Mouse (Mus musculus): ENCODE data around the gene Tnrc18.

The Tnrc18 gene

DNA sequence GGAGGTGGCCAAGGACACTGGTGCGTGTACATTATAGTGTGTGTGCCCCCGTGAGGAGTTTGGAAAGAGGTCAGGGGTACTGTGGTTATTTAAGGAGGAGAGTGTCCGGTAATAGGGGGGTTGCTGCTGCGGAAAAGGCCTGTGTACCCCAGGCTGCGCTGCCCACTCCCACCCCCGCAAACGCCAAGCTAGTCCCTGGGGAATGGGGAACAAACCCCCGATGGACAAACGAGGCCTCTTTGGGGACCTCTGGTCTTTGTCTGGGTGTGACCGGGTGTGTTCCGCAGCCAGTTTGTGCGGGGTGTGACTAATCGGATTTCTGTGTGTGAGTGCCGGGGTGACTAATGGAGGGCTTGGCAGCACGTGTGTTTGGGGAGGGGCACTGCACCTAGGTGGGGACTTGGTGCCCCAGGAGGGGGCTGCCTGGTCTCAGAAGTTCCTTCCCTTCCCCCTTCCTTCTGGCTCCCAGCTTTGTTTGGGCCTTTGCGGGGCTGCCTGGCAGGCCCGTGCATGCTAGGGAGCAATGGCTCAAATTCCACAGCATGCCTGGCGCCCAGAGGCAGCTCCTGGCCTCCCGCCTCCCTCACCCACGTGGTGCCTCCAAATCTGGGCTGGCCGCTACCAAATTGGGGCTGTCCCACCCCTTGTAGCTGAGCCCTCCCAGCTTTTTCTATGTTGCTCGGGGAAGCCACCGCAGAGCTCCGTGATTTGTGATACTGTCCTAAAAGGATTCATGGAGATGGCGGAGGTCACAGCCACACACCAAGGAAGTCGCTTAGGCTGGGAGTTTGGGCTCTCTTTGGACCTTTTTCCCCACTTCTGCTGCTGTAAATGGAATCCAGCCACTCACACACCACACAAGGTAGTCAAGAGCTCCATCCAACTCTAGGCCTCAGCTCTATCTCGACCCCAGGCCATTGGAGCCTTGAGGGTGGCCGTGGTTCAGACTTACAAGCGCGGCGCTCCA, 5.9 kb upstream of the Tnrc18 start:
- DNase-seq (ENCODE audit: low spot score in 2 of 2) = peak; percentile 55

DNA sequence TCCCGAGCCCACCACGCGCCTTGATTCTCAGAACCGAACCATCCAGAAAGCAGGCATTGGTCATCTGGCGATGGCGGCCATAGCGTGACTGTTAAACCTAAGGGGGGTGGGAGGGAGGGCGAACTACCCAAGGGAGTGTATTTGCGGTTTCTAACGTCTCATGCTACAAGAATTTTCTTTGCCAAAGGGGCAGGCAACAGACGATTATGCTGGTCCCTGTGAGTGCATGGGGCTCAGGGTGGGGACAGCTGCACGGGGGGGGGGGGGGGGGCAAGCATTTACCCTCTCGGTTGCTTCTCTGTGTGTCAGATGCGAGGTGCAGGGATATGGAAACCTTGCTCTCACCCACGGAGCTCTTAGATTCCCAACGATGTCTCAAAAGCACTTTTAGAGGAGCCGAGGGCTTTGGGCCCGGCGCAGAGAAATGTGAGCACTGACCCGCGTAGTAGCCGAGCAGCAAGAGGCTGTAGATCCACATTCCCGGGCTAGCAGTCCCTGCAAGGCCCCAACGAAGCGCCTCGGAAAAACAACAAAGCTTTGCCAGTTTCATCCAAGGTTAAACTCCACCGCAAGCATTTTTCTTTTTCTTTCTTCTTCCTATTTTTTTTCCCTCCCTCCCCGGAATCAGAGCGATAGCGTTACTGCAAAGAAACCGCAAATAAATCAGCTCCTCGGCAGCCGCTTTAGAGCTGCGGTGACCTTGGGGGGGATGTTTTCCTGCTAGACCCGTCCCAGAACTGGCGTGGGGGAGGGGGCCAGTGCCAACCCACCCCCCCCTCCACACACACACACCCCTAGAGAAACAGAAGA, 5.0 kb upstream of the Tnrc18 start:
- peak in 1 of 2 experiments; percentile 12 for DNase-seq (ENCODE audit: low spot score in 2 of 2)

DNA sequence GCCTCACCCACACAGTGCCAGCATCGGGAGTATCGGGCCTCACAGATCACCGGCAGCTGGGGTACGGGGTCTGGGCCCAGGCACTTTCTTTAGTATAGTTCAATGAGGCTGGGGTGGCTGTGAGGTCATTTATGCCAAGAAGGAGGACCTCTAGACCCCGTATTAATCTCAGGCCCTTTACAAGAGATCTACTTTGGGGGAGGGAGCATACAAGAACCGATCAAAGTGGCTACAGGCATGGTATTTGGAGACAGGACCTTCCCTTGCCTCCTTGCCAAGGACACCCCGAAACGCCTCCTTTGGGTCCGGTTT, 4.5 kb upstream of the Tnrc18 start:
- DNase-seq (ENCODE audit: low spot score in 2 of 2) = no peak

DNA sequence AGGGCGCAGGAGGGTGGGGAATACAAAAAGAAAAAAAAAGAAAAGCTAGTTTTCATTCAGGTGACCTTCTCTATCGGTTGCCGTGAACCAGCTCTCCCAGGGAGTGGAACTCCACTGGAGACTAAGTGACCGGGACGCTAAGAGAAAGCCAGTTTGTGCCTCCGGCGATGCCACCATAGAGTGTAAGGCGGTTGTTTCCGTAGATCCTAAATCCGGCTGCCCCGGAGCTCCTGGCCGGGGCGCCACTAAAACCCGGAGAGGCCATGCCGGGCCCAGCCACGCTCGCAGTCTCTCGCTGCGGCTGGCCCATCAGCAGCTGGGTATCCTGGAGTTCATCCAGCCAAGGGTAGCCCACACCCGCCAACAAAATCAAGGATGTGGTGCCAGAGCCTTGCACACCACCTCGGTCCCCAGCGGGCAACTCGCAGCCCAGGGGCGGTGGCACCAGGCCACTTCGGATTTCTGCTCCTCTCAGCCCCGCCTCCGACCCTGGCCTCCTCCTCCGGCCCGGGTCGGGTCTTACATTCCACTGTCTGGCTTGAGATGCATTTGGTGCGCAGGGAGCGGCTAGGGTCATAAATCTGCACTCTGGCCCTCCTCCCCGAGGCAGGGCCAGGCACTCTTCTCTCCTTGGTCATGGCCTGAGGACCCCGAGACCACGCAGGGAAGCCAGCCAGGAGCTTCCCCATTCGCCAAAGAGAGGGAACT, 4.0 kb upstream of the Tnrc18 start:
- DNase-seq (ENCODE audit: low spot score in 2 of 2) = peak; percentile 51 to 62

DNA sequence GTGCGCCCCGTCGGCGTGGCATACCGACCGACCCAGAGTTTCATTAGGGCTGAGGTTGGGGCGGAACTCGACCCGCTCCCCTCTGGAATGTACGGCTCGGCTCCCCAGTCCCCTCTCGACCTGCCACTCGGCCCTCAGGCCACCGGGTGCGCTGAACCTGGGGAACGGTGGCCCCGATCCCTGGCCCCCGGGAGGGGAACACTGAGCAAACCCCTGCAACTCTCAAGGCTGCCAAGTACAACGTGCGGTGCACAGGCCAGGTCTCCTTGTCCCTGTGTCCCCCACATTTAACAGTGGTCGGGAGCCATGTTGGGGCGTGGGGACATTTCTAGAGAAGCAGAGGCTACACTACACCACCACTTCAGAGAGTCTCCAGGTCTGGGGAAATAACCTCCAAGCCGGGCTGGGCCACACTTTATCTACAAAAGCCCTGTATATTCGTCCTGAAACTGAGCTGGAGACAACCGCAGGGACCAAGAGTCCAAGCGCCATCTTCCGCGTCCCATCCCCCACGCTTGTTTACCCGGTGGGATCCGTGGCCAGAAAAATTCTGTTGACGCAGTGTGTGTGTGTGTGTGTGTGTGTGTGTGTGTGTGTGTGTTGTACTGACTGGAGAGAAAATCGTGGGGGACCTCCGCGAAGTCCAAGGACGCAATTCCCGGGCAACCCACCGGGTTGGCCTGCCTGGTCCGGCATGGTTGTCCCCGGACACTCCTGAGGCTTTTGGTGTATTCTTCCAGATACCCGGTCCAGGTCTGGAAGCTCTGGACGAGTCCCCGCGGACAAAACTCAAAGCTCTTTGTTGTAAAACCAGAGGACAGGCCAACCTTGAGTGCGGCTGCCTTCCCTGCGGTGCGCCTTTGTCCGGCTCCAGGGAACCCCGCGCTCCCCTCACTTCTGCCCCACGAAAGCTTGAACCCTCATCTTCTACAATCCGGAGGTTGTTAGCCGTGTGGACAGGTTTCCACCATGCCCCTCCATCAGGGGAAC, 3.1 kb upstream of the Tnrc18 start:
- peak; percentile 50 to 64 for DNase-seq (ENCODE audit: low spot score in 2 of 2)

DNA sequence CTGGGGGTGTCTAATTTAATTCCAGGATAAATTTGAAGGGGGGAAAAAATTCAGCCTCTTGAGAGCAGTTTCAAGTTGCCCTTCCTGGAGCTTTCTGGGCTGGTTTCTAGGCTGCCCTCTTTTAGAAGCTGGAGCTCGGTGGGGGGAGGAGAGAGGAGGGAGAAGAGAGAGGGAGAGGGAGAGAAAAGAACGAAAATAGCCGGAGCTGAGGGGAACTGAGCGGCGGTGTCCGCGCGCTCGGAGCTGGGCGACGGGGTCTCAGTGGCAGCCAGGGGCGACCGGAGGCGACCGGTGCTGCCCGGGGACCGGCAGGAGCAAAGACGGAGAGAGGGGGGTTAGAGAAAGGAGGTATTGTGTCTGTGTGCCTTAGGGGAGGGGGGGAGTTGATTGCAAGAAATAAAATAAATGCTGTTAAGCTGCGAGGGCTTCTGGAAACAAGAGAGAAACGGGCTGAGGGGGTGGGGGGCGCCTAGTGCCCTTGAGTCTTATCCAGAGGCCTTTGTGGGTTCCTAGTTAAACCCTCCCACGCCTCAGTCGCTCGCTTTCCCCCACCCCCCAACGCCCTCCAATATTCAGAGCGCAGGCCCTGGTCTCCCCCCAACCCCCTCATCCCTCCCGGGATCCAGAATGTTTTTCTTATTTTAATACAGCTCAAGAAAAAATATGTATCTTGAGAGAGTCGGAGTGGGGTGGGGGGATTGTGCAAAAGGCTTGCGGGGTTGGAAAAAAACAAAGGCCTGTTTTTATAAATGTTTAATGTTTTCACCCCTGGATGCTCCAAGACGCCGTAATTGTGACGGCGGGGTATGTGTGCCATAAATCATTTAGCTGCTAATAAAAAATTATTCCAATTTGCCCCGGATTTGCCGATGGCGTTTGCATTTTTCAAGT, 2.2 kb upstream of the Tnrc18 start:
- peak; percentile 52 to 65 for DNase-seq (ENCODE audit: low spot score in 2 of 2)

DNA sequence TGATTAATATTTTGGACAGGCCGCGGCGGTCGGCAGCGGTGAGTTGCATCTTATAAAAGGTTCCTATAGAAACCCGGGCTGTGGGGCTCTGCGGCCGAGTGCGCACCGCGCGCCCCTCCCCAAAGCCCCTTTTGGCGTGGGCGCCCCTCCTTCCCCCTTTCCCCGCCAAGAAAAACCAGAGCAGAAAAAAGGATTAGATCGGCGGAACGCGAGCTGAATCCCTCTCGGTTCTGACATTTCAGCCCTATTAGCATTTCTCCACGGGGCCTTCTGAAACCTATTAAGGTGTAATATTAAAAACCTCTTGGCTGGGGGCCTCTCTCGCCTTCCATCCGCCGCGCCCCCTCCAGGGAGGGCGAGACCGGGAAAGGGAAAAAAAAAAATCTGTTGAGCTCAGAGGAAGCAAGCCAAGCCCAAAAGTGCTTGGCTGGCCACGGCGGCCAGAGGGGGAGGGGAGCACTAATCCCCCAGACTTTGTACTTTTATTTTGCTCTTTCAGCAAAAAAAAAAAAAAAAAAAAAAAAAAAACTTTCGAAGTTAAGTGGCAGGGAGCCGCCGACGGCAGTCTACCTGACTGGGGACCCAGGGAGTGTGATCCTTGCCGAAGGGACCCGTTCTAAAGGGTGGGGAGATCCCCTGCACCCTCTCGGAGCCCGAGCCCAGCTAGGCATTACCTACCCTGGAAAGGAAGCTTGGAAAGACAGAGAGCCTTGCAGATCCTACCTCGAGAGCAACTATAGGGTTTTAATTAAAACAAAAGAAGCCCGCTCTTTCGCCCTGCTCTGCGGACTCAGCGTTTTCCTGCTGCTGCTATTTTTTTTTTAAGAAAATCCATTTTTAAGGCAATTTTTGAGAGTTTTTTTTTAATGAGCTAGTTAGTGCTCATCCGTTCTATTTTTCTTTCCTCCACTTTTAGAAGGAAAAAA, 1.2 kb upstream of the Tnrc18 start:
- peak in 1 of 2 experiments; percentile 31 for DNase-seq (ENCODE audit: low spot score in 2 of 2)

DNA sequence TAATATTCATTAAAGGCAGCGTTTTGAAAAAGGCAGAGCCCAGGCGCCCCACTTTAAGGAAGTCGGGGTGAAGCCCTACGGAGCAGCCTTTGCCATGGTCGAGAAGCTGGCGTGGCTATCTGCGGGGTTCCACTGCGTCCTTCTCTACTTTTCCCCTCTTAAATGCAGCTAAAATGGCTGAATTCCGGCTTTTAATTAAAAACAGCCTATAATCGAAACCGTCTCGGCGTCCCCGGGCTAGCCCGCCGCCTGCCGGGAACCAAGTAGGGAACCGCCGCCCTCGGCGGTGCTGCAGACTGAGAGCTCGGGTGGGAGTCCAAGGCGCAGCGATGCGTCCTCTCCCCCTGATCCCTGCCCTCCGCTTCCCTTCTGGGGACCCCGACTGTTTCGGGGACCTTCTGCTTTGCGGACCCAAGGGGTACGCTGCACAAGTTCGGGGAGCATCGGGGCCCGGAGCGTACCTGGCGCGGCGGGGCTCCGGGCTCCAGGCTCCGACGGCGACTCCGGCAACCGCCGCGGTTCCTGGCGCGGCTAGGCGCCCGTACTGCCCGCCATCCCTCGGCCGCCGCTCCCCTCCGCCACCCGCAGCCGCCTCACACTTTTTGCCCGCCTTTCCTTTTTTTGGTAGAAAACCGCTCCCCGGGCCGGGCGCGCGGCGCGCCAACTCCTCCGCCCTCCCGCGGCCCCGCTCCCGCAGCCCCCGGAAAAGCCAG, 495 bp downstream of the Tnrc18 start:
- DNase-seq (ENCODE audit: low spot score in 2 of 2) = peak; percentile 60 to 68

DNA sequence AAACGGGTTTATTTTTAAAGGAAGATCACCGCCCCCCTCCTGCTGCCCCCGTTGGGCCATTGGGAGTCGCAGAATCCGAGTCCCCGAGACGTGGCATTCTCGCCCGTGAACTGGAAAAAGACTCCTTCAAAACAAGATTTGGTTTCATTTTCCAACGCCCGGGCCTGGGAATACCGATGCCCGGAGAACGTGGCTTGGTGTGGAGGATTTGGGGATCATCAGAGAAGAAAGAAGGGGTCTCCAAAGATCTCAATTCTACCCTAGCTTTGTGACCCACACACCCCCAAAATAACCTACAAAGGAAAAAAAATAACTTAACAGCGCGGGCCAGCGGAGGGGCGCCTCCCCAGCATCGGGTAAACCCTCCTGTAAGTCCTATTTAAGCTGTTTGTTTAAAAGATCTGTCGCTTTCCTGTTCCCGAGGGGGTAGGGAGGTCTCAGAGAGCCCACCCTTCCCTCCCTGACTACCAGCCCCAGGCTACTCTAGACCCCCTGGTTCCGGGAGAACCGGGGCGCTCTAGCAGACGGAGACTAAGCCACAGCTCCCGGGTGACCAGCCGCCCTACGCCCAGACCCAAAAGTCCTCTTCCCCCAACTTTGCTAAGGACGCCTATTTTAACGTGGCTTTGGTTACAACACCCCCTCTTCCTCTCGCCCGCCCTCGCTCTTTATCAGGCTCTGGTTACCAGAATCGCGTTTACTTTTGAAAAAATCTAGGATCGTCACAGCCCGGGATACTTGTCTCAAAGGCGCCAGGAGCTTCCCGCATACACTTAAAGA, 1.2 kb downstream of the Tnrc18 start:
- peak in 1 of 2 experiments; percentile 19 for DNase-seq (ENCODE audit: low spot score in 2 of 2)

DNA sequence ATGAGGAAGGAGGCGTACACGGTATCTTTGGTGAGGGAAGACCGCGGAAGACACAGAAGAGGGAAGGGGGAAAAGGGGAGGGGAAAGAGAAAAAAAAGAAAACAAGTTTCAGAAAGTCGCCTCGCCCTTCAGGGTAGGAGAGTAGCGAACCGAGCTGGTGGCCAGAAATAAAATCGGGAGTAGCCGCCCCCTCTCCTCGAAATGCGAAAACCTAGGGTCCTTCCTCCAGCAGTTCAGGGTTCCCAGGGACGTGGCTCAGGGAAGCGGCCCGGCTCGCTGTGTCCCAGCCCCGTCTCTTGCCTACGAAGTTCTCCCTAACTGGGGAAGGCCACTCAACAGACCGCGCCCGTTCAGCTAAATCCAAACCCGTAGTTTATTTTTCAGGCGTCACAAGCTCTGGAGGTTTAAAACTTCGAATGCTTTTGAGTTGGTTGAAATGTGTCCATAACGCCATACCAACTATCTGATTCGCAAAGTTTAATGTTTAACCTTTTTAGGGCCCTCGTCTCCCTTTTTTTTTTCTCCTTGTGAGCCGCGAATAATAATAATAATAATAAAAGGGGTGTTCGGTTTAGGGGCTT, 2.0 kb downstream of the Tnrc18 start:
- DNase-seq (ENCODE audit: low spot score in 2 of 2) = no peak

DNA sequence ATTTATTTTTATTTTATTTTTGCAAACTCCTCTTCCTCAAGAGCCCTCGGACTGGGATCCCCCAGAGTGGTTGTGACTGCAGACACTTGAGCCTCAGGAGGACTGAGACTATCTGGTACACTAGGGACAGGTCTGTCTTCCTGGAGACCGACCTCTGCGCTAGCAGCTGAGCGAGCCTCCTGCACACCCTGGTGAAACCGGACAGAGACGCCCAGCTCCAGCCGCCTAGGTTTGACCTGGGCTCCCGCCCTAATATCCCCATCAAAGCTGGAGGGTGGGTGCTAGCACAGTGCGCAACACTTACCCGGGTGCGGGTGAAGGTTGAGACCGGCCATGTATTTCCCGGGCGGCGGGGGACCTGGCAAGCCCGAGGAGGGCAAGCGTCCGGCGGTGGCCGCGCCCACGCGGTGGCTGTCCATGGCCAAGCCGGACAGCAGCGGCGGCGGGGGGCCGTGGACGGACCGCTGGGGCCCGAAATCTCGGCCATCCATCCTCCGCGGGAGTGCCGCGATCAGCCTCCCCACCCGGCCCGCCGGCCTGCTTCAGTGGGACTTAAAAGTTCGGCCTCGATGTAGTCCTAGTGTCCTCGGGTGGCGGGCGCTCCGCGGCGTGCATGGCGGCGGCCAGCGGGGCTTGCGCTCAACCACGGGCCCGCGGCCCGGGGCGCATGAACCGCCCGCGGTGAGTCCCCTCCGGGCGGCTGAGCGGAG, 2.6 kb downstream of the Tnrc18 start:
- DNase-seq (ENCODE audit: low spot score in 2 of 2) = no peak

DNA sequence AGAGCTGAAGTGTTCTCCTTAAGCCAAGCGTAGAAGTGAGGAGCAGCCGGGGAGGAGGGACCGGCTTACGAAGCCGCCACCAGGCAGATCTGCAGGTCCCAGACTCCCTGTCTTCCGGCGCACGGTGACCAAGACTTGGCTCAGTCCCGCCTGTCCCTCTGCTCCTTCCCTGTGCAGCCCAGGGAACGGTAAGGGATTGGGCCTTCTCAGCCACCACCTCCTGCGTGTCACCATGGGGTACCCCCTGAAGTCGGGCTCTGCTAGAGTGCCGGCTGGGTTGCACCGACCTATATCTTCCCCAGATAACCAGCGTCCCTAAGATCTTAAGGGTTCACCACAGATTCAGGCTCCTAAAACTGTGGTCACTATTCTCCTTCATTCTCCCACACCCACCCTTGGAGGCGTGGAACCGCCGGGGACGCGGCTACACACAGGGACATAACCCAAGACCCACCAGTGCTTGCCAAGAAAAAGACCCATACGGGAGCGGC, 3.3 kb downstream of the Tnrc18 start:
- DNase-seq (ENCODE audit: low spot score in 2 of 2) = no peak

DNA sequence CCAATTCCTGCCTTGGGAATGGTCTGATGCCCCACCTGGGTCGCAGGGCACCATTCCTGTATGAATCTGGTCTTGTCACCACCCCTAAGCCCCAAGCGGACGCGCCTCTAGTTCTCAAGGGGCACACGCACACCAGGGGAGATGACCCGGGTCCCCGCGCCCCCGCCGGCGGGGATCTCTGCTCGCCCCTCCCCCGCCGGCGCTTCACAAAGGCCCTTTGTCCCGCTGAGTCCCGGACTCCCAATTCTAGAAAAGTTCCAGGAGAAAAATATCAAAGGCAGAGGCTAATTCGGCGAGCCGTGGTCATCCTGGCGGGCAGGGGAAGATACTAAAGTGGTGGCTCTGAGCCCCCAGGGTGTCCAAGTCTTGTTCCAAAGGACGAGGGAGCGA, 3.7 kb downstream of the Tnrc18 start:
- DNase-seq (ENCODE audit: low spot score in 2 of 2) = no peak

DNA sequence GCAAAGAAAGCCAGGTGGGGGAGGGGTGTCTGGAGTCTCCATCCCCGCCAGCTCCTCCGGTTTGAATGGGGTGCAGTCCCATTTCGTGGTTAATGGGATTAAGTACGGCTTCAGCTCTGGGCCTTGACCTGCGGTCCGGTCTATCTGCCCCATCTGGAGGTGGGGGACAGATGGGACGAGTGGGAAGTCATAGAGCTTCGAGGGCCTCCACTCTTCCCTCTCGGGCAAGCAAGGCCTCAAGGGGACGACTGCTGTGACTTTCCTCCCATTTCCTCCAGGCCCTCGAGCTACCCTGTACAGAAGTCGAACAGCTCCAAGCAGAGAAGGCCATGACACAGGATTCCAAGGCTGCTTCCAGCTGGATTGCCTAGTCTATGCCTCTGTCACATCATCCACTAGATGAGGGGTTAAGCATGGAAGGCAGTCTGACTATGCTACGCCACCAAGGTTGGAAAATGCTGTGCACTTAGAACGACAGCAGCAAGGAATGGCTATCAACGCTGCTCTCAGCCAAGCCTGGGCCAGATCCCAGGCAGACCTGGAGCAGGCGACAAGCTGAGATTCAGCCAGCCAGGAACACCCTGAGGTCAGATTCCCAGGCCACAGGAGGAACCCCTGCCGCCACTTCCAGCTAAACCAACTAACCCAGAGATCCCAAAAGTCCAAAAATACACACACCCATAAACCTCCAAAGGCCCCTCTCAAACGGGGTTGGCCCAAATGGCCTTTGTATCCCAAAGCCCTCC, 4.3 kb downstream of the Tnrc18 start:
- DNase-seq (ENCODE audit: low spot score in 2 of 2) = no peak

DNA sequence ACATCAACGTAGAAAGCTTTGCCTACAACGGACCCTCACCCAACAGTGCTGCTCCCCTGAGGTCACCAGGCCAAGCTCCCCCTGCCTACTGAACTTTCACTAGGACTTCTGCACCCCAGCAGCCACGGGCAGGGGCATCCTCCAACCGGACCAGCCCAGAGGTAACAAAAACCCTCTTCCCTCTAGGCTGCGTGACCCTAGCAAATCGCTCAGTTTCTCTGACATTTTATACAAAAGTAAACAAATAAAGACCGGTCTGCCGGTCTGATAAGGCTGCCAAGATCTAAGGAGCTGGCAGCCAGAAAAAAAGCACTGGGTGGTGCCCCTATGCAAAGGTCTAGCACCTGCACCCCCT, 4.9 kb downstream of the Tnrc18 start:
- no peak for DNase-seq (ENCODE audit: low spot score in 2 of 2)

Data from frontal cortex, postnatal 25 days (tissue).